Mouse (Mus musculus): Measurements from ENCODE around the gene Vmn2r20.

DNA sequence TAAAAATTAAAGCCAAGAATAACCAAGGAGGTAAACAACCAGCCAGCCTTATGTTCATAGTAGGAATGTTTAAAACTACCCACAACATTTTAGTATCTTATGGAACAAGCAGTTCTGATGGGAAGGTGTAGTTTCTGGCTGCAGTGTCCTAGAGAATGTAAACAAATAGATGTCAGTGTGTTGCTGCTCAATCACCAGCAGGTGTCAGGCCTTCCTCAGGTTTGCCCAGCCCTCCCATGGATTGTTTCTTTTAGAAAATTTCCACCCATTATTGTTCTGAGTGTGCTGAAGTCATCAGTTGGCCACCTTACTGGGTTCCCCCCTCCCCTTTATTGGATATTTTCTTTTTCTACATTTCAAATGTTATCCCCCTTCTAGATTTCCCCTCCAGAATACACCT lies 77.8 kb downstream of the Vmn2r20 start:
- TF ChIP-seq POLR2A (IDR thresholded peaks at IDR 0.05; ENCODE audit: insufficient read depth, low read depth, low read length), result no peak
- TF ChIP-seq EP300 (IDR thresholded peaks at IDR 0.05; ENCODE audit: insufficient read depth, low read depth, low read length), result no peak
